Mouse (Mus musculus) kidney, embryonic 16.5 days (tissue): ENCODE data around the gene Zfp335. TPM values are rescaled to one million over a fixed set of nuclear protein-coding genes. Genes with fewer than 3 reads are reported as not detected.

ENCODE experiments used
- ATAC-seq: fragments of 200-750 bp; cut with Nextera tagmentation; 2 replicates; pipeline ENCODE4 v1.8.0; 2017; ENCODE audit warnings: moderate TSS enrichment; ENCODE audit not compliant: low FRiP score, low TSS enrichment
- H3K27ac ChIP-seq: fragments of 300-500 bp; sonication (generic); 2 replicates; pipeline ENCODE4 v1.5.1; 2014; ENCODE audit warnings: low read length
- H3K27me3 ChIP-seq: fragments of 300-500 bp; sonication (generic); 2 replicates; pipeline ENCODE4 v1.6.1; 2014; ENCODE audit warnings: low read length, control low read depth, mixed read lengths; ENCODE audit not compliant: insufficient read depth
- H3K36me3 ChIP-seq: fragments of 300-500 bp; sonication (generic); 2 replicates; pipeline ENCODE4 v1.6.1; 2014; ENCODE audit warnings: low read length, control low read depth, mixed read lengths; ENCODE audit not compliant: insufficient read depth
- H3K4me1 ChIP-seq: fragments of 300-500 bp; sonication (generic); 2 replicates; pipeline ENCODE4 v1.6.1; 2014; ENCODE audit warnings: low read length, control low read depth, mixed read lengths; ENCODE audit not compliant: insufficient read depth
- H3K4me2 ChIP-seq: fragments of 300-500 bp; sonication (generic); replicated peaks from 2 replicates; pipeline ENCODE4 v1.6.1; 2014; ENCODE audit warnings: low read depth, low read length
- H3K4me3 ChIP-seq: fragments of 300-500 bp; sonication (generic); 2 replicates; pipeline ENCODE4 v1.5.1; 2014; ENCODE audit warnings: mild to moderate bottlenecking, low read length
- H3K9ac ChIP-seq: fragments of 300-500 bp; sonication (generic); replicated peaks from 2 replicates; pipeline ENCODE4 v1.6.1; 2014; ENCODE audit warnings: low read length
- H3K9me3 ChIP-seq: fragments of 300-500 bp; sonication (generic); 2 replicates; pipeline ENCODE4 v1.6.1; 2016; ENCODE audit warnings: low read length, control low read depth
- WGBS: fragments of 180-500 bp; shearing (Covaris S2); extraction: QIAGEN DNeasy Blood & Tissue Kit; methylation state at CpG from one replicate; pipeline ENCODE4 v1.1.7; 2014; 5-methylcytosine and 5-hydroxymethylcytosine counted together
- polyA plus RNA-seq: library from polyadenylated mRNA; unstranded; fragments of >200 nt; fragmentation: Nextera tagmentation; extraction: Ambion mirVana; gene quantifications from 2 replicates; pipeline ENCODE4 v1.2.1, GENCODE M21; 2015

Zfp335 gene
- polyA plus RNA-seq, result 15.1 and 16.2 TPM in 2 replicates

DNA sequence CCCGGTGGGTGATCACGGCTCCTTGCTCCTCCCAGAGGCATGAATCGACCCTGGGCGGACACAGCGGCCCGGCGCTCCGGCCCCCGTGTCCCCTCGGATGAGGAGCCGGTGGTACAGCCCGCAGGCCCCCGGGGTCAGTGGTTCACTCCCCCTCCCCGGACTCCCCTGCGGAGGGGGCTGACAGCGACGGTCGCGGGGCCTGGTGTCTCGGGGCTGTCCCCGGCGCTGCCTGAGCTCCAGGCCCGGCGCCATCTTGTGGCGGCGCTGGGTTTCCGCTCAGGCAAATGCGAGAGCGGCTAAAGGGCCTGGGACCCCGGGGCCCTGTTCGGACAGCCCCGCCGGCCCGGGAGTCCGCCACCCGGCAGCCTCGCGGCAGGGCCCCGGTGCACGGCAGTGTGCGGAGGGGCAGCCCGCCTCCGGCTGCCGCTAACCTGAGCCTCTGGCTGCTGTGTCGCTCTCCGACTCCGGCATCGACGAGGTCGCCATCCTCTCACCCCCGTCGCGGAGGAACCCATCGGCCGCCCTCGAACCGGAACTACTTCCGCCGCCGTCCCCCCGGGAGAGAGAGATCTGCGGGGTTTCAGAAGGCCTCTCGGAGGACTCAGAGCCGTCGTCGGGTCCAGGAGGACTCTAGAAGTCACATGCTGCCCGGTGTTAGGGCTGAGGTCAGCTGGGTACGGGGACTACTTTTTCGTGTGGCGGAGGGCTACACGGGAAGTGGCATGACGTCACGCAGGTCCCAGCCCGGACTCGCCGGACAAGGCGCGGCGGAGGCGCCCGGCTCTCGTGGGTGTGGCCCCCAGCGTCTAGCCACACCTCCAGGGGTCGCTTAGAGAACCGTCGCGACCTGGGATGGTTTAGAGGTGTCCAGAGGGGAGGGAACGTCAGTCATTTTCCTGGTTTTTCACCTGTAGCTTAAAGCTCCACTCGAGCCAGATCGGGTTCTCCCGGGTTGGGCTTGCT, at the start of gene Zfp335:
Gene Zfp335, minus strand, starts transcription at position 672 of the 963 bp plus-strand sequence.
- peak; percentile 87 for ATAC-seq
- H3K4me1 ChIP-seq, result peaks cover 17% of the 10 kb centered on the region
- peak within 1 kb of the TSS; percentile 65 for H3K4me3 ChIP-seq
- H3K9me3 ChIP-seq, result peaks cover 3% of the 10 kb centered on the region
- H3K27ac ChIP-seq, result peak within 1 kb of the TSS; percentile 98
- no peaks in the 10 kb centered on the region for H3K27me3 ChIP-seq
- H3K4me2 ChIP-seq, result peak within 1 kb of the TSS; percentile 72
- peak within 1 kb of the TSS; percentile 96 for H3K9ac ChIP-seq
- 0% methylated on average over 89 of the region's 91 CpGs for WGBS
- H3K36me3 ChIP-seq, result peaks cover 27% of the 10 kb centered on the region

DNA sequence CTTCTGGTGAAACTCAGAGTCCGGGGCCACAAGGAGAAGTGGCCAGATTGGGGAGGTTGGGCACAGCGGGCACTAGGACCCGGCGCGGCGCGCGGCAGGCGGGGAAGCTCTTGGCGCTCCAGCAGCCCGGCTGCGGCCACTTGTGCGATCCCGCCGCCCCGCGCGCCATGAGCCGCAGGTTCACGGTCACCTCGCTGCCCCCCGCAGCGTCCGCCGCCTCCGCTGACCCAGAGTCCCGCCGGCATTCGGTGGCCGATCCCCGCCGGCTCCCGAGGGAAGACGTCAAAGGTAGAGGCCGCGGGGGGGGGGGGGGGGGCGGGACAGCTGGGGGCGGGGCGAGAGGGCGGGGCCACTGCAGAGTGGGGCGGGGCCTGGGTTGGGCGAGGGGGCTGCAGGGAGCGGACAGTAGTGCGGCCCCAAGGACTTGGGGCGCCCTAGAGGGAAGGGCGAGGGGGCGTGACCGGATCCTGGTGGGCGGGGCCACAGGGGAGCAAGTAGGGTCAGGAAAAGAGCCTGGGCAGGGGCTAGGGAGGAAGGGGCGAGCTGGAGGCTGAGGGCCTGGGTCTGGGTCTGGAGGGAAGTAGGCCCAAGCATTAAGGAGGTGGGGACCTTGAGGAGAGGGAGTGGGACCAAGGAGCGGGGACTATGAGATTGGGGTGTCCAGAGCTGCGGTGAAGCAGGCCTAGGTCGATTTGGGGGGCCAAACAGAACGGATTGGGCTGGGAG, 49.3 kb upstream of the Zfp335 start, which contains the start of gene Slc12a5:
Gene Slc12a5, plus strand, starts transcription at position 87 of the 726 bp plus-strand sequence.
- Histone ChIP-seq H3K9ac (peak within 1 kb of the TSS; percentile 67), H3K4me3 (peak within 1 kb of the TSS; percentile 62), H3K36me3 (no peaks in the 10 kb centered on the region), H3K27me3 (peaks cover under 1% of the 10 kb centered on the region; the same call in 1 of the 2 replicates), H3K4me1 (peaks cover 14% of the 10 kb centered on the region), H3K9me3 (no peaks in the 10 kb centered on the region), H3K4me2 (peak within 1 kb of the TSS; percentile 73), H3K27ac (no peak within 1 kb of the TSS)
- peak; percentile 76 for ATAC-seq
- WGBS, result under 1% methylated on average over 35 of the region's 54 CpGs

DNA sequence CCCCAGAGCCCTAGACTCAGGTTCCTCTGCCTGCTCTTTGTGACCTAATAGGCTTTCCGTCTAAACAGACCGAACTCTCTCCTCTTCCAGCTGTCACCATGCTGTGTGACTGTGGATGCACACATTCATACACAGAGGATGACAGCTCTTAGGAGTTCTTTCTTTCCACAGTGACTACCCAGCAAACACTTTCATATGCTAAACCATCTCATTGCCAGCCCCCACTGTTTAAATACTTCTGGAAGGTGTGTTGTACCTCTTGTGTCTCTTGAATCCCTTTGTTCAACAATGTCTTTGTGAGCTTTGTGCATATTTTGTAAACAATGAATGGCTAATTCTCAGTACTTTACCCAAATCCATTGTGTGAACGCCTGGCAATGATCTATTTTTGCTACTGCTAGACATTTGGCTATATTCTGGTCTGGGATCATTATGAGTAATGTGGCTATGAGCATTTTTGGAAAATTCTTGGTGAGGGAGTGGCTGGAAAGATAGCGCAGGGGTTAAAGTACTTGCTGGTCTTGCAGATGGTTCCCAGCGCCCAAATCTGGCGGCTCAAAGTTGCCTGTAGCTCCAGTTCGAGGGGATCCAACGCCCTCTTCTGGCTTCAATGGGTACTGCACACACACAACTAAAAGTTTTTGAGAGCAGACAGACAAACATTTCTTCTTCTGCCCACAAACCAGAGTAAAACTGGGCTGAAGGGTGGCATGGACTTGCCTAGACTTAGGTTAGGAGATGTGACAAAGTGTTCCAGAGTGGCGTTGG, 46.2 kb upstream of the Zfp335 start:
- Histone ChIP-seq H3K27me3 (peaks cover 15% of the 10 kb centered on the region), H3K4me2 (no peak overlapping the region), H3K36me3 (no peaks in the 10 kb centered on the region), H3K9me3 (no peaks in the 10 kb centered on the region), H3K27ac (no peak overlapping the region), H3K4me3 (no peak overlapping the region), H3K9ac (no peak overlapping the region), H3K4me1 (peaks cover 19% of the 10 kb centered on the region)
- no peak for ATAC-seq
- WGBS, result 71% methylated on average over 9 of the region's 9 CpGs

DNA sequence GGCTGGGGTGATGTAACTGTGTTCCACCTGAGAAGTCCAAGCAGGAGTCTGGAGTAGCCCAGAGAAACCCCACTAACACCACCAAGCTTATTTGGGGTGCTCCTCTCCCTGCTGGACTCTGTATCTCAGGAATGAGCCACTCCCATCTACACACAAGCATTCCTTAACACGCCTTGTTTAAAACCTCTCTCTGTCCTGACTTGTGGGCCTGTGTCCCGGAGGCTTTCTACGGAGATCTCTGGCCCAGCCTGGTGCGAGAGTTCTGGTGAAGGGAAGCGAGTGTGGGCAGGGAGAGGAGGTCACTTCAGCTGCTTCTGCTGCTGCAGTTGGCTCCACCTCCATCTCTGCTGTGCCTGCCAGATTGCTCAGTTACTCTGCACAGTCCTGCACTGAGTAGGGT, 44.6 kb upstream of the Zfp335 start:
- WGBS, result 65% methylated on average over 5 of the region's 5 CpGs
- peaks cover 13% of the 10 kb centered on the region for H3K4me1 ChIP-seq

DNA sequence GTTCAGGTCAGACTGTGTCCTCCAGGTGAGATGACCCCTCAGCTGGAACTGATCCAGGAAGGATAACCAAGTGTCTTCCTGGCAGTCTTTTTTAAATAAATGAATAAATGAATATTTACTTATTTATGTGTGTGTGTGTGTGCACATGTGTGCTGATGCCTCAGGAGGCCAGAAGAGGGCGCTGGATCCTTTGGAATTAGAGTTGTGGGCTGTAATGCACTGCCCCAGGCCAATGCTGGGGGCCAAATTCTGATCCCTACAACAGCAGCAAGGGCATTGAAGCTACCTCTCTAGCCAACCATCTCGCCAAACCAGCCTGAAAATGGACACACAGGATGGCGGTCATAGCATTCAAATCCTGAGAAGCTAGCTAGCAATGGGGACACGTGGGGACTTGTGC, 44.2 kb upstream of the Zfp335 start:
- ATAC-seq, result no peak
- H3K4me1 ChIP-seq, result peaks cover 9% of the 10 kb centered on the region
- no peak overlapping the region for H3K27ac ChIP-seq
- 72% methylated on average over 4 of the region's 4 CpGs for WGBS
- H3K9me3 ChIP-seq, result 0 out of 2 replicates have a peak, but pooled peaks cover 4% of the 10 kb centered on the region
- no peak overlapping the region for H3K4me2 ChIP-seq
- H3K36me3 ChIP-seq, result no peaks in the 10 kb centered on the region
- peaks cover 35% of the 10 kb centered on the region for H3K27me3 ChIP-seq
- no peak overlapping the region for H3K9ac ChIP-seq
- no peak overlapping the region for H3K4me3 ChIP-seq

More for the DNA sequence above, 44.6 kb upstream of the Zfp335 start:
- H3K27ac ChIP-seq, result no peak overlapping the region
- no peak overlapping the region for H3K4me3 ChIP-seq
- H3K9me3 ChIP-seq, result 0 out of 2 replicates have a peak, but pooled peaks cover 4% of the 10 kb centered on the region
- peaks cover 30% of the 10 kb centered on the region for H3K27me3 ChIP-seq
- H3K36me3 ChIP-seq, result no peaks in the 10 kb centered on the region
- no peak overlapping the region for H3K4me2 ChIP-seq
- no peak for ATAC-seq
- no peak overlapping the region for H3K9ac ChIP-seq

DNA sequence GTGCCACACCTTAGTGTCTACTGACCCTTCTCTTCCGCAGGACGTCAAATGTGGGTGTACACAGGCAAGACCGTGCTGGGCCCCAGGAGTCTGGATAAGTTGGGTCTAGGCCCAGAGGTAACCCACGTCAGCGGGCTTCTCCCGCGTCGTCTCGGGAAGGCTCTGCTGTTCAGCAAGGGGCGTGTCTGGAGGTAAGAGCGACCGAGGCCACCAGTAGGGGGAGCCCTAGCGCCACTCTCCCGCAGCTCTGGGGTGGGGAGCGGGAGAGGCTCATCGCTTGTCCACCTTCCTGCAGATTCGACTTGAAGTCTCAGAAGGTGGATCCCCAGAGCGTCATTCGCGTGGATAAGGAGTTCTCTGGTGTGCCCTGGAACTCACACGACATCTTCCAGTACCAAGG, 41.7 kb upstream of the Zfp335 start:
- no peak overlapping the region for H3K27ac ChIP-seq
- peaks cover 10% of the 10 kb centered on the region for H3K4me1 ChIP-seq
- no peak overlapping the region for H3K9ac ChIP-seq
- no peaks in the 10 kb centered on the region for H3K36me3 ChIP-seq
- H3K4me2 ChIP-seq, result peak overlapping the region; percentile 24; the same call in 1 of the 2 replicates
- H3K9me3 ChIP-seq, result 0 out of 2 replicates have a peak, but pooled peaks cover 4% of the 10 kb centered on the region
- peaks cover 60% of the 10 kb centered on the region for H3K27me3 ChIP-seq
- ATAC-seq, result peak; percentile 71; the same call in 1 of the 2 replicates
- WGBS, result under 1% methylated on average over 21 of the region's 21 CpGs
- no peak overlapping the region for H3K4me3 ChIP-seq

DNA sequence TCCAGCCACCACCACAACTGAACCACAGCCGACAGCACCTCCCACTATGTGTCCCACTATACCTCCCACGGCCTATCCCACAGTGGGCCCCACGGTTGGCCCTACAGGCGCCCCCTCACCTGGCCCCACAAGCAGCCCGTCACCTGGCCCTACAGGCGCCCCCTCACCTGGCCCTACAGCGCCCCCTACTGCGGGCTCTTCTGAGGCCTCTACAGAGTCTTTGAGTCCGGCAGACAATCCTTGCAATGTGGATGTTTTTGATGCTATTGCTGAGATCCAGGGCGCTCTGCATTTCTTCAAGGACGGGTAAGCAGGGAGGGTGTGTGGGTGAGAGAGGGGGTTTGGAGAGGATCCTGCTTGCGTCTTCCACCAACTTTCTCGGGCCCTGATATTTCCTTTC, 40.9 kb upstream of the Zfp335 start:
- Histone ChIP-seq H3K4me2 (no peak overlapping the region), H3K4me3 (no peak overlapping the region), H3K27ac (no peak overlapping the region), H3K9me3 (0 out of 2 replicates have a peak, but pooled peaks cover 4% of the 10 kb centered on the region), H3K9ac (no peak overlapping the region), H3K4me1 (peaks cover 10% of the 10 kb centered on the region), H3K27me3 (peaks cover 67% of the 10 kb centered on the region), H3K36me3 (no peaks in the 10 kb centered on the region)
- no peak for ATAC-seq
- 33% methylated on average over 13 of the region's 13 CpGs for WGBS

DNA sequence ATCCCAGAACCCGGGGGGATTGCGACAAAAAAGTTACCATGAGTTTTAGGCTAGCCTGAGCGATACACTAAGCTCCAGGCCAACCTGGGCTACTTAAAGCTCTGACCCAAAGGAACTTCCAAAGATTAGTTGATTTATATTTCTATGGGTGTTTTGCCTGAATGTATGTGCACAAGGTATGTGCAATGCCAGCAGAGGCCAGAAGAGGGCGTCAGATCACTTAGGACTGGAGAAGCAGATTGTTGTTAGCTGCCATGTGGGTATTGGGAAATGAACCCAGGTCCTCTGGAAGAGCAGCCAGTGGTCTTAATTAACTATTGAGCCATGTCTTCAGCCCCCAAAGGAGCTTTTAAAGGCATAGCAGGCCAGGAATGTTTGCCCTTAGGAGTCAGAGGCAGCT, 40.2 kb upstream of the Zfp335 start:
- no peak overlapping the region for H3K4me3 ChIP-seq
- H3K27ac ChIP-seq, result no peak overlapping the region
- no peak overlapping the region for H3K4me2 ChIP-seq
- no peak overlapping the region for H3K9ac ChIP-seq
- no peak for ATAC-seq
- no peaks in the 10 kb centered on the region for H3K36me3 ChIP-seq
- 0 out of 2 replicates have a peak, but pooled peaks cover 4% of the 10 kb centered on the region for H3K9me3 ChIP-seq
- H3K4me1 ChIP-seq, result peaks cover 10% of the 10 kb centered on the region
- WGBS, result 80% methylated on average over 4 of the region's 4 CpGs
- peaks cover 74% of the 10 kb centered on the region for H3K27me3 ChIP-seq

DNA sequence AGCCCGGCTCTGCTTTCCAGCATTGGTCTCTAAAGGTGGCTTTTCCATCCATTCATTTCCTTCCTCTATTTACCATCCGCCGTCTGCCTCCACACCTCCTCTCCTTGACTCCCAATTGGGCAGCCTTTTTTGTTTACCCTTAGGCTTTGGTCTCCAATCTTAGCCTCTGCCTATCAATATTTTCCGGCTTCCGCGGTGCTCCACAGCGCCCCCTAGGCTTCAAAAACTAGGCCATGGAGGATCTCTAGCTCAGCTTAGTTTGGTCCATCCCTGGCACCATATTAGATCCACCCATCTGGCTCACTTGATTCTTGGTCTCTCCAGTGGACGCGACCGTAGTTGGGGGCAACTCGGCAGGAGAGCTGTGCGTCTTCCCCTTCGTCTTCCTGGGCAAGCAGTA, 38.9 kb upstream of the Zfp335 start:
- Histone ChIP-seq H3K4me2 (no peak overlapping the region), H3K9me3 (0 out of 2 replicates have a peak, but pooled peaks cover 4% of the 10 kb centered on the region), H3K4me1 (peaks cover 10% of the 10 kb centered on the region), H3K36me3 (no peaks in the 10 kb centered on the region), H3K27me3 (peaks cover 74% of the 10 kb centered on the region), H3K4me3 (no peak overlapping the region), H3K9ac (no peak overlapping the region), H3K27ac (no peak overlapping the region)
- WGBS, result 28% methylated on average over 13 of the region's 13 CpGs
- no peak for ATAC-seq
